Mouse (Mus musculus) CD4-positive helper T cell, adult 2 months (primary cell): ENCODE data around the gene Morf4l1.
"Not testable (repeated sequence)": the region's sequence is repeated elsewhere in the genome, so short reads cannot be mapped to it uniquely, and the experiment has no call there.

Experiments
- DNase-seq: peaks from one replicate; pipeline ENCODE4 v3.0.0-alpha.2; 2012; ENCODE audit warnings: low read depth, missing footprints, low spot score

Gene Morf4l1

GRCm38 (mm10) chr9:90060932-90061331 lies 53.6 kb downstream of the Morf4l1 start:
- DNase-seq, result not testable (repeated sequence)

GRCm38 (mm10) chr9:90060574-90060875 lies 54.0 kb downstream of the Morf4l1 start:
- DNase-seq, result no peak

GRCm38 (mm10) chr9:90059828-90060573 lies 54.6 kb downstream of the Morf4l1 start:
- DNase-seq, result no peak

GRCm38 (mm10) chr9:90056716-90057115 lies 57.9 kb downstream of the Morf4l1 start:
- DNase-seq, result no peak

- DNase-seq, result no peak
These were observed 58.7 kb downstream of the Morf4l1 start for GRCm38 (mm10) chr9:90055911-90056310.

- no peak for DNase-seq
These were observed 59.2 kb downstream of the Morf4l1 start for GRCm38 (mm10) chr9:90055409-90055808.

- DNase-seq, result no peak
These were observed 60.0 kb downstream of the Morf4l1 start for GRCm38 (mm10) chr9:90054371-90055145.

- DNase-seq, result no peak
These were observed 60.7 kb downstream of the Morf4l1 start, which contains the start of gene Ctsh for GRCm38 (mm10) chr9:90053852-90054251. Gene Ctsh, plus strand, starts transcription at chr9:90054152.

GRCm38 (mm10) chr9:90047937-90048627 lies 66.5 kb downstream of the Morf4l1 start:
- no peak for DNase-seq

GRCm38 (mm10) chr9:90045191-90045590 lies 69.4 kb downstream of the Morf4l1 start:
- no peak for DNase-seq

- not testable (repeated sequence) for DNase-seq
These were observed 71.7 kb downstream of the Morf4l1 start for GRCm38 (mm10) chr9:90042906-90043305.
